Mouse (Mus musculus) lung, postnatal 4 days (tissue): ENCODE results near the gene Gm20547.
"Not testable (repeated sequence)": the region's sequence is repeated elsewhere in the genome, so short reads cannot be mapped to it uniquely, and the experiment has no call there.

Experiments used
- DNase-seq, 2 experiments: peaks; one replicate each; pipeline ENCODE4 v3.0.0; 2021

Gm20547 gene

GRCm38 (mm10) chr17:34850517-34851125 is 31.2 kb downstream of the Gm20547 start:
- peak in 1 of 2 experiments; percentile 20 for DNase-seq

- DNase-seq: peak; percentile 98
These were observed 31.9 kb downstream of the Gm20547 start, which contains the start of the genes Skiv2l and Nelfe for GRCm38 (mm10) chr17:34849722-34850516. Gene Skiv2l, minus strand, starts transcription at chr17:34850210. Gene Nelfe, plus strand, starts transcription at chr17:34850391.

- DNase-seq: no peak
These were observed 34.2 kb downstream of the Gm20547 start for GRCm38 (mm10) chr17:34847615-34848014.

- DNase-seq: no peak
These were observed 34.6 kb downstream of the Gm20547 start for GRCm38 (mm10) chr17:34847192-34847591.

GRCm38 (mm10) chr17:34844884-34845283 is 37.0 kb downstream of the Gm20547 start:
- peak in 1 of 2 experiments; percentile 24 for DNase-seq

GRCm38 (mm10) chr17:34840736-34841307 is 41.0 kb downstream of the Gm20547 start:
- no peak for DNase-seq

- no peak for DNase-seq
These were observed 43.1 kb downstream of the Gm20547 start for GRCm38 (mm10) chr17:34838785-34839184.

GRCm38 (mm10) chr17:34837464-34838324 is 44.1 kb downstream of the Gm20547 start:
- peak in 1 of 2 experiments; percentile 18 for DNase-seq

- DNase-seq: peak; percentile 97
These were observed 45.0 kb downstream of the Gm20547 start, which contains the start of the genes Stk19 and Dxo for GRCm38 (mm10) chr17:34836856-34837221. Gene Stk19, minus strand, starts transcription at chr17:34836945. Gene Dxo, plus strand, starts transcription at chr17:34837019.

- no peak for DNase-seq
These were observed 45.5 kb downstream of the Gm20547 start for GRCm38 (mm10) chr17:34836155-34836855.

GRCm38 (mm10) chr17:34830776-34831175 is 51.1 kb downstream of the Gm20547 start:
- DNase-seq: not testable (repeated sequence)

- DNase-seq: no peak
These were observed 66.9 kb downstream of the Gm20547 start for GRCm38 (mm10) chr17:34814818-34815370.

- DNase-seq: peak in 1 of 2 experiments; percentile 37
These were observed 68.1 kb downstream of the Gm20547 start for GRCm38 (mm10) chr17:34813747-34814146.

- DNase-seq: peak in 1 of 2 experiments; percentile 20
These were observed 70.6 kb downstream of the Gm20547 start for GRCm38 (mm10) chr17:34811275-34811674.

- DNase-seq: not testable (repeated sequence)
These were observed 71.0 kb downstream of the Gm20547 start for GRCm38 (mm10) chr17:34810811-34811210.

- DNase-seq: peak in 1 of 2 experiments; percentile 20
These were observed 71.4 kb downstream of the Gm20547 start for GRCm38 (mm10) chr17:34810411-34810810.

- peak in 1 of 2 experiments; percentile 13 for DNase-seq
These were observed 73.1 kb downstream of the Gm20547 start for GRCm38 (mm10) chr17:34808599-34809205.

- DNase-seq: no peak
These were observed 74.7 kb downstream of the Gm20547 start for GRCm38 (mm10) chr17:34807176-34807575.
